Mouse (Mus musculus): ENCODE data around the gene Rita1. TPM values are rescaled to one million over a fixed set of nuclear protein-coding genes. Genes with fewer than 3 reads are reported as not detected.

The Rita1 gene
- total and polyA plus RNA-seq, 3 experiments = 18.1 to 22.1 TPM; not detected in 1

DNA sequence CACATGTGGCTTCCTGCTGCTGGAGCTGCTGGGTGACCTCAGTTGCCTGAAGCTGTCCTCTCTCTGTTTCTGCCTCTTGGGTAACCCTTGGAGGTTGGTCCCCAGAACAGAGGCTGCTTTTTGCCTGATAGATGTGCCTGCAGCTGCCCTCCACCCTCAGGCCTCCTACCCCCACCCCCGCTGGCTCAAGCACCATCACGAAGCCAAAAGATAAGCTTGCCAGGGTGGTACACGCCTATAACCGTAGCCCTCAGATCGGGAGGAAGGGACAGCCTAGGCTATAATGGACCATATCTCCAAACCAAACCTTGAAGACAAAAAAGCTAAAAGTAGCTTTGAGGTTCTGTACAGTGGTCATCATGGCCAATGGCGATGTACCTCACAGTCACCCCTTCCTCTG, 12.8 kb downstream of the Rita1 start:
- Histone ChIP-seq H3K27me3 (ENCODE audit: control insufficient read depth in 1 of 2, insufficient read depth in 2 of 2, low read length in 2 of 2) (no peaks in the 10 kb centered on the region), H3K9ac (ENCODE audit: control insufficient read depth, low read depth, low read length, poor library complexity, severe bottlenecking) (peak overlapping the region; percentile 6; the same call in 1 of the 2 replicates), H3K9me3 (replicated peaks; ENCODE audit: insufficient read depth, low read length) (no peaks in the 10 kb centered on the region), H3K79me2 (ENCODE audit: control insufficient read depth, insufficient read depth, low read length, poor library complexity) (no peaks in the 10 kb centered on the region), H3K27ac (ENCODE audit: control insufficient read depth, low read depth, low read length) (peak overlapping the region; percentile 53), H3K4me3 (ENCODE audit: control insufficient read depth in 1 of 2, insufficient read depth in 1 of 2, low read depth in 2 of 2, low read length in 2 of 2) (no peak overlapping the region), H3K4me1 (ENCODE audit: control insufficient read depth in 1 of 2, insufficient read depth in 2 of 2, low read length in 2 of 2) (peaks cover 17 to 24% of the 10 kb centered on the region in 2 experiments), H3K36me3 (ENCODE audit: control insufficient read depth in 1 of 2, insufficient read depth in 2 of 2, low read length in 2 of 2) (peaks cover 0 to 11% of the 10 kb centered on the region in 2 experiments; a peak in 2 of 4 replicates)
- peak; percentile 50 for DNase-seq (ENCODE audit: low read depth, low spot score)
- TF ChIP-seq SMC3 (IDR thresholded peaks at IDR 0.05; ENCODE audit: low read depth, low read length) (no peak), ETS1 (IDR thresholded peaks at IDR 0.05; ENCODE audit: low read depth, low read length) (no peak), MAX (IDR thresholded peaks at IDR 0.05; ENCODE audit: low read length) (0 out of 2 replicates have a peak, but pooled peaks have one; percentile 22), ZC3H11A (IDR thresholded peaks at IDR 0.05; ENCODE audit: low read depth, low read length) (no peak), USF2 (IDR thresholded peaks at IDR 0.05; ENCODE audit: borderline replicate concordance in 1 of 2, insufficient read depth in 1 of 2, low read depth in 1 of 2, low read length in 2 of 2) (no peak), ELF1 (IDR thresholded peaks at IDR 0.05; ENCODE audit: low read depth, low read length) (no peak), GABPA (IDR thresholded peaks at IDR 0.05; ENCODE audit: low read depth, low read length) (no peak), TBP (IDR thresholded peaks at IDR 0.05; ENCODE audit: low read depth, low read length) (no peak), KAT2A (conservative IDR thresholded peaks at IDR 0.05; ENCODE audit: low read depth, low read length) (0 out of 2 replicates have a peak, but pooled peaks have one; percentile 16), ZKSCAN1 (IDR thresholded peaks at IDR 0.05; ENCODE audit: low read depth, low read length) (no peak), MXI1 (IDR thresholded peaks at IDR 0.05; ENCODE audit: low read depth, low read length) (no peak), MYB (IDR thresholded peaks at IDR 0.05; ENCODE audit: low read depth, low read length) (peak; percentile 54; the same call in 1 of the 2 replicates), SIN3A (IDR thresholded peaks at IDR 0.05; ENCODE audit: low read length) (peak; percentile 56), ZMIZ1 (IDR thresholded peaks at IDR 0.05; ENCODE audit: low read depth, low read length) (no peak), MAZ (IDR thresholded peaks at IDR 0.05; ENCODE audit: low read depth, low read length) (peak; percentile 77), E2F4 (IDR thresholded peaks at IDR 0.05; ENCODE audit: borderline replicate concordance, low read depth, low read length) (no peak), POLR2AphosphoS5 (IDR thresholded peaks at IDR 0.05; ENCODE audit: borderline replicate concordance, low read depth, low read length) (no peak), NELFE (IDR thresholded peaks at IDR 0.05; ENCODE audit: low read depth, low read length) (no peak), UBTF (IDR thresholded peaks at IDR 0.05; ENCODE audit: borderline replicate concordance, insufficient read depth, low read depth, low read length) (no peak), MYC (IDR thresholded peaks at IDR 0.05; ENCODE audit: low read depth, low read length) (no peak), CHD1 (IDR thresholded peaks at IDR 0.05; ENCODE audit: low read depth, low read length) (no peak), TCF12 (IDR thresholded peaks at IDR 0.05; ENCODE audit: low read depth, low read length) (peak; percentile 64; the same call in 1 of the 2 replicates), NRF1 (IDR thresholded peaks at IDR 0.05; ENCODE audit: insufficient read depth, low read depth, low read length, poor library complexity, severe bottlenecking) (no peak), TAL1 (IDR thresholded peaks at IDR 0.05; ENCODE audit: low read length) (no peak), JUND (IDR thresholded peaks at IDR 0.05; ENCODE audit: low read depth, low read length) (no peak), CTCF (IDR thresholded peaks at IDR 0.05 in 2 of 3, conservative IDR thresholded peaks at IDR 0.05 in 1 of 3; ENCODE audit: control insufficient read depth in 1 of 3, insufficient read depth in 1 of 3, low read depth in 2 of 3, low read length in 3 of 3, poor library complexity in 1 of 3, severe bottlenecking in 1 of 3) (no peak), HCFC1 (IDR thresholded peaks at IDR 0.05; ENCODE audit: low read depth, low read length) (no peak), POLR2AphosphoS2 (IDR thresholded peaks at IDR 0.05; ENCODE audit: low read length) (no peak), RCOR1 (IDR thresholded peaks at IDR 0.05; ENCODE audit: low read depth, low read length) (no peak), MAFK (IDR thresholded peaks at IDR 0.05; ENCODE audit: borderline replicate concordance, low read depth, low read length) (no peak), CHD2 (IDR thresholded peaks at IDR 0.05; ENCODE audit: low read length) (peak; percentile 12; the same call in 1 of the 2 replicates), BHLHE40 (IDR thresholded peaks at IDR 0.05; ENCODE audit: borderline replicate concordance, low read depth, low read length) (no peak), GATA1 (IDR thresholded peaks at IDR 0.05; ENCODE audit: low read depth, low read length) (peak; percentile 51; the same call in 1 of the 2 replicates), EP300 (IDR thresholded peaks at IDR 0.05; ENCODE audit: low read depth in 1 of 2, low read length in 2 of 2) (peak; percentile 77 to 90), MEF2A (IDR thresholded peaks at IDR 0.05; ENCODE audit: extremely low read depth, insufficient replicate concordance, low read depth, low read length, poor library complexity, severe bottlenecking) (no peak), ZNF384 (IDR thresholded peaks at IDR 0.05; ENCODE audit: low read depth, low read length) (no peak), USF1 (IDR thresholded peaks at IDR 0.05; ENCODE audit: low read depth, low read length) (no peak)
